Mouse (Mus musculus) lung, postnatal 0 days (tissue): ENCODE data around the gene Pcdh7.

Source experiments
- CTCF ChIP-seq: IDR thresholded peaks from 2 replicates; pipeline ENCODE4 v1.5.1; 2016; ENCODE audit warnings: antibody characterized with exemption, mild to moderate bottlenecking
- EP300 ChIP-seq: IDR thresholded peaks from 2 replicates; pipeline ENCODE4 v1.6.1; 2016; ENCODE audit warnings: antibody characterized with exemption, mild to moderate bottlenecking, control low read depth

GRCm38 (mm10) chr5:57884982-57885381 is 167.2 kb downstream of the Pcdh7 start:
- no peak for TF ChIP-seq EP300
- no peak for TF ChIP-seq CTCF
